Mouse (Mus musculus): ENCODE data around the gene Spryd3. TPM values are rescaled to one million over a fixed set of nuclear protein-coding genes. Genes with fewer than 3 reads are reported as not detected.
"Not testable (repeated sequence)": the region's sequence is repeated elsewhere in the genome, so short reads cannot be mapped to it uniquely, and the experiment has no call there.

The Spryd3 gene
- polyA plus RNA-seq, 1 experiment from 2014 or later: 19.0 TPM

GRCm38 (mm10) chr15:102169064-102169463, 33.0 kb upstream of the Spryd3 start:
- no peak overlapping the region for H3K4me2 ChIP-seq (replicated peaks; ENCODE audit: low read depth, low read length)
- no peaks in the 10 kb centered on the region for H3K36me3 ChIP-seq (ENCODE audit: insufficient read depth, low read length)
- H3K9ac ChIP-seq (replicated peaks; ENCODE audit: low read length): no peak overlapping the region
- H3K4me3 ChIP-seq (ENCODE audit: low read length): no peak overlapping the region
- 25% methylated on average over 2 of the region's 2 CpGs for WGBS
- 0 out of 2 replicates have a peak, but pooled peaks have one; percentile 54 for ATAC-seq (ENCODE audit: low FRiP score, low TSS enrichment)
- H3K27ac ChIP-seq (ENCODE audit: low read length): no peak overlapping the region; the same call in 1 of the 2 replicates
- no peaks in the 10 kb centered on the region for H3K27me3 ChIP-seq (ENCODE audit: insufficient read depth, low read length)
- H3K9me3 ChIP-seq (ENCODE audit: low read length): no peaks in the 10 kb centered on the region
- H3K4me1 ChIP-seq (ENCODE audit: insufficient read depth, low read length): peaks cover 30% of the 10 kb centered on the region

- peak; percentile 83 for ATAC-seq (ENCODE audit: low FRiP score, low TSS enrichment)
- WGBS: 13% methylated on average over 6 of the region's 6 CpGs
Measured at GRCm38 (mm10) chr15:102167620-102168021, 31.6 kb upstream of the Spryd3 start.

GRCm38 (mm10) chr15:102165468-102166100, 29.6 kb upstream of the Spryd3 start:
- no peak overlapping the region for H3K9ac ChIP-seq (replicated peaks; ENCODE audit: low read length)
- no peak for ATAC-seq (ENCODE audit: low FRiP score, low TSS enrichment)
- H3K27me3 ChIP-seq (ENCODE audit: insufficient read depth, low read length): no peaks in the 10 kb centered on the region
- H3K4me2 ChIP-seq (replicated peaks; ENCODE audit: low read depth, low read length): no peak overlapping the region
- peaks cover 30% of the 10 kb centered on the region for H3K4me1 ChIP-seq (ENCODE audit: insufficient read depth, low read length)
- no peaks in the 10 kb centered on the region for H3K9me3 ChIP-seq (ENCODE audit: low read length)
- H3K36me3 ChIP-seq (ENCODE audit: insufficient read depth, low read length): no peaks in the 10 kb centered on the region
- H3K4me3 ChIP-seq (ENCODE audit: low read length): no peak overlapping the region
- 26% methylated on average over 6 of the region's 6 CpGs for WGBS
- no peak overlapping the region for H3K27ac ChIP-seq (ENCODE audit: low read length)

More at GRCm38 (mm10) chr15:102167620-102168021, 31.6 kb upstream of the Spryd3 start:
- Histone ChIP-seq H3K9ac (replicated peaks; ENCODE audit: low read length) (no peak overlapping the region), H3K4me2 (replicated peaks; ENCODE audit: low read depth, low read length) (no peak overlapping the region), H3K27ac (ENCODE audit: low read length) (peak overlapping the region; percentile 54; the same call in 1 of the 2 replicates), H3K27me3 (ENCODE audit: insufficient read depth, low read length) (no peaks in the 10 kb centered on the region), H3K9me3 (ENCODE audit: low read length) (no peaks in the 10 kb centered on the region), H3K4me1 (ENCODE audit: insufficient read depth, low read length) (peaks cover 30% of the 10 kb centered on the region), H3K4me3 (ENCODE audit: low read length) (no peak overlapping the region), H3K36me3 (ENCODE audit: insufficient read depth, low read length) (no peaks in the 10 kb centered on the region)

GRCm38 (mm10) chr15:102163900-102164693, 28.1 kb upstream of the Spryd3 start:
- H3K36me3 ChIP-seq (ENCODE audit: insufficient read depth, low read length): no peaks in the 10 kb centered on the region
- H3K9me3 ChIP-seq (ENCODE audit: low read length): no peaks in the 10 kb centered on the region
- 66% methylated on average over 3 of the region's 3 CpGs for WGBS
- no peak overlapping the region for H3K4me3 ChIP-seq (ENCODE audit: low read length)
- H3K27ac ChIP-seq (ENCODE audit: low read length): no peak overlapping the region
- H3K4me2 ChIP-seq (replicated peaks; ENCODE audit: low read depth, low read length): no peak overlapping the region
- H3K27me3 ChIP-seq (ENCODE audit: insufficient read depth, low read length): no peaks in the 10 kb centered on the region
- H3K9ac ChIP-seq (replicated peaks; ENCODE audit: low read length): no peak overlapping the region
- ATAC-seq (ENCODE audit: low FRiP score, low TSS enrichment): no peak
- peaks cover 25% of the 10 kb centered on the region for H3K4me1 ChIP-seq (ENCODE audit: insufficient read depth, low read length)

GRCm38 (mm10) chr15:102160415-102161060, 24.5 kb upstream of the Spryd3 start:
- Histone ChIP-seq H3K9me3 (ENCODE audit: low read length) (no peaks in the 10 kb centered on the region), H3K4me3 (ENCODE audit: low read length) (no peak overlapping the region), H3K36me3 (ENCODE audit: insufficient read depth, low read length) (no peaks in the 10 kb centered on the region), H3K9ac (replicated peaks; ENCODE audit: low read length) (no peak overlapping the region), H3K27ac (ENCODE audit: low read length) (no peak overlapping the region), H3K27me3 (ENCODE audit: insufficient read depth, low read length) (no peaks in the 10 kb centered on the region), H3K4me1 (ENCODE audit: insufficient read depth, low read length) (peaks cover 10% of the 10 kb centered on the region; the same call in 1 of the 2 replicates), H3K4me2 (replicated peaks; ENCODE audit: low read depth, low read length) (no peak overlapping the region)
- 65% methylated on average over 27 of the region's 27 CpGs for WGBS
- ATAC-seq (ENCODE audit: low FRiP score, low TSS enrichment): no peak

GRCm38 (mm10) chr15:102156836-102157235, 20.8 kb upstream of the Spryd3 start:
- no peaks in the 10 kb centered on the region for H3K36me3 ChIP-seq (ENCODE audit: insufficient read depth, low read length)
- no peak overlapping the region for H3K4me3 ChIP-seq (ENCODE audit: low read length)
- ATAC-seq (ENCODE audit: low FRiP score, low TSS enrichment): no peak
- 44% methylated on average over 20 of the region's 20 CpGs for WGBS
- H3K27me3 ChIP-seq (ENCODE audit: insufficient read depth, low read length): no peaks in the 10 kb centered on the region
- H3K4me1 ChIP-seq (ENCODE audit: insufficient read depth, low read length): peaks cover 8% of the 10 kb centered on the region; the same call in 1 of the 2 replicates
- no peaks in the 10 kb centered on the region for H3K9me3 ChIP-seq (ENCODE audit: low read length)
- H3K27ac ChIP-seq (ENCODE audit: low read length): no peak overlapping the region
- H3K9ac ChIP-seq (replicated peaks; ENCODE audit: low read length): no peak overlapping the region; the same call in 1 of the 2 replicates
- no peak overlapping the region for H3K4me2 ChIP-seq (replicated peaks; ENCODE audit: low read depth, low read length)

- not testable (repeated sequence) for H3K4me3 ChIP-seq (ENCODE audit: low read length); H3K9me3 ChIP-seq (ENCODE audit: low read length); H3K4me2 ChIP-seq (replicated peaks; ENCODE audit: low read depth, low read length); H3K36me3 ChIP-seq (ENCODE audit: insufficient read depth, low read length); H3K27ac ChIP-seq (ENCODE audit: low read length); H3K9ac ChIP-seq (replicated peaks; ENCODE audit: low read length); ATAC-seq (ENCODE audit: low FRiP score, low TSS enrichment); H3K27me3 ChIP-seq (ENCODE audit: insufficient read depth, low read length)
- H3K4me1 ChIP-seq (ENCODE audit: insufficient read depth, low read length): peaks cover 20% of the 10 kb centered on the region
- WGBS: 85% methylated on average over 6 of the region's 6 CpGs
Measured at GRCm38 (mm10) chr15:102155006-102155405, 19.0 kb upstream of the Spryd3 start.

GRCm38 (mm10) chr15:102152646-102153045, 16.6 kb upstream of the Spryd3 start:
- WGBS: 34% methylated on average over 4 of the region's 4 CpGs
- no peak for ATAC-seq (ENCODE audit: low FRiP score, low TSS enrichment)
- Histone ChIP-seq H3K27ac (ENCODE audit: low read length) (no peak overlapping the region), H3K27me3 (ENCODE audit: insufficient read depth, low read length) (no peaks in the 10 kb centered on the region), H3K4me3 (ENCODE audit: low read length) (no peak overlapping the region), H3K36me3 (ENCODE audit: insufficient read depth, low read length) (no peaks in the 10 kb centered on the region), H3K4me2 (replicated peaks; ENCODE audit: low read depth, low read length) (no peak overlapping the region), H3K4me1 (ENCODE audit: insufficient read depth, low read length) (peaks cover 26% of the 10 kb centered on the region), H3K9me3 (ENCODE audit: low read length) (no peaks in the 10 kb centered on the region), H3K9ac (replicated peaks; ENCODE audit: low read length) (no peak overlapping the region)

- no peak within 1 kb of the TSS for H3K4me3 ChIP-seq (ENCODE audit: low read length)
- no peaks in the 10 kb centered on the region for H3K36me3 ChIP-seq (ENCODE audit: insufficient read depth, low read length)
- H3K4me2 ChIP-seq (replicated peaks; ENCODE audit: low read depth, low read length): peak within 1 kb of the TSS; percentile 17
- ATAC-seq (ENCODE audit: low FRiP score, low TSS enrichment): no peak
- peaks cover 7% of the 10 kb centered on the region for H3K27me3 ChIP-seq (ENCODE audit: insufficient read depth, low read length)
- no peaks in the 10 kb centered on the region for H3K9me3 ChIP-seq (ENCODE audit: low read length)
- 0 out of 2 replicates have a peak within 1 kb of the TSS, but pooled peaks have one; percentile 1 for H3K9ac ChIP-seq (replicated peaks; ENCODE audit: low read length)
- WGBS: 38% methylated on average over 20 of the region's 20 CpGs
- peaks cover 22% of the 10 kb centered on the region for H3K4me1 ChIP-seq (ENCODE audit: insufficient read depth, low read length)
- no peak within 1 kb of the TSS for H3K27ac ChIP-seq (ENCODE audit: low read length)
Measured at GRCm38 (mm10) chr15:102150301-102151135, 14.5 kb upstream of the Spryd3 start, which contains the start of gene Soat2. Gene Soat2 (plus strand): TSS chr15:102150526.
